Mouse (Mus musculus) C2C12 (cell line): ENCODE measurements around the gene Gm28308. TPM values are rescaled to one million over a fixed set of nuclear protein-coding genes. Genes with fewer than 3 reads are reported as not detected.

Experiments used
- H3K27me3 ChIP-seq: one replicate; pipeline ENCODE4 v1.6.1; 2011; ENCODE audit not compliant: control insufficient read depth, insufficient read depth, insufficient read length
- H3K36me3 ChIP-seq: one replicate; pipeline ENCODE4 v1.6.1; 2011; ENCODE audit not compliant: control insufficient read depth, insufficient read depth
- H3K4me3 ChIP-seq: one replicate; pipeline ENCODE4 v1.5.1; 2011; ENCODE audit warnings: mild to moderate bottlenecking, control low read depth; ENCODE audit not compliant: poor library complexity, insufficient read depth, severe bottlenecking
- H3K79me2 ChIP-seq: one replicate; pipeline ENCODE4 v1.6.1; 2011; ENCODE audit not compliant: control insufficient read depth, insufficient read depth
- H3K79me3 ChIP-seq: one replicate; pipeline ENCODE4 v1.6.1; 2011; ENCODE audit warnings: low read depth, control low read depth
- H3ac ChIP-seq: one replicate; pipeline ENCODE3; 2011; ENCODE audit warnings: low read depth; ENCODE audit not compliant: control insufficient read depth, insufficient read length
- CEBPB ChIP-seq: IDR thresholded peaks from one replicate; pipeline ENCODE4 v1.6.1; 2011; ENCODE audit warnings: low read depth, mild to moderate bottlenecking, control low read depth, moderate library complexity
- CTCF ChIP-seq: IDR thresholded peaks from one replicate; pipeline ENCODE4 v1.5.1; 2011; ENCODE audit not compliant: control insufficient read depth, insufficient read depth, insufficient read length
- FOSL1 ChIP-seq: IDR thresholded peaks from one replicate; pipeline ENCODE4 v1.8.0; 2011; ENCODE audit warnings: mild to moderate bottlenecking, low read length; ENCODE audit not compliant: poor library complexity, insufficient read depth, severe bottlenecking
- MAX ChIP-seq: IDR thresholded peaks from one replicate; pipeline ENCODE4 v1.6.1; 2011; ENCODE audit warnings: mild to moderate bottlenecking, control low read depth
- MYOD1 ChIP-seq: IDR thresholded peaks from one replicate; pipeline ENCODE4 v1.6.1; 2011; ENCODE audit warnings: low read depth; ENCODE audit not compliant: control insufficient read depth, insufficient read length
- MYOG ChIP-seq: IDR thresholded peaks from one replicate; pipeline ENCODE4 v1.6.1; 2011; ENCODE audit not compliant: control insufficient read depth, insufficient read length; ENCODE audit errors: extremely low read depth
- USF1 ChIP-seq: IDR thresholded peaks from one replicate; pipeline ENCODE4 v1.6.1; 2011; ENCODE audit warnings: low read depth, mild to moderate bottlenecking, control low read depth, moderate library complexity
- polyA plus RNA-seq: library from polyadenylated mRNA; unstranded; fragments of >200 nt; fragmentation: generic; extraction: Trizol; gene quantifications from one replicate; pipeline ENCODE4 v1.2.1, GENCODE M21; 2012; ENCODE audit warnings: missing spikeins

Gene Gm28308
- polyA plus RNA-seq, 1 experiment = 0.75 TPM

DNA sequence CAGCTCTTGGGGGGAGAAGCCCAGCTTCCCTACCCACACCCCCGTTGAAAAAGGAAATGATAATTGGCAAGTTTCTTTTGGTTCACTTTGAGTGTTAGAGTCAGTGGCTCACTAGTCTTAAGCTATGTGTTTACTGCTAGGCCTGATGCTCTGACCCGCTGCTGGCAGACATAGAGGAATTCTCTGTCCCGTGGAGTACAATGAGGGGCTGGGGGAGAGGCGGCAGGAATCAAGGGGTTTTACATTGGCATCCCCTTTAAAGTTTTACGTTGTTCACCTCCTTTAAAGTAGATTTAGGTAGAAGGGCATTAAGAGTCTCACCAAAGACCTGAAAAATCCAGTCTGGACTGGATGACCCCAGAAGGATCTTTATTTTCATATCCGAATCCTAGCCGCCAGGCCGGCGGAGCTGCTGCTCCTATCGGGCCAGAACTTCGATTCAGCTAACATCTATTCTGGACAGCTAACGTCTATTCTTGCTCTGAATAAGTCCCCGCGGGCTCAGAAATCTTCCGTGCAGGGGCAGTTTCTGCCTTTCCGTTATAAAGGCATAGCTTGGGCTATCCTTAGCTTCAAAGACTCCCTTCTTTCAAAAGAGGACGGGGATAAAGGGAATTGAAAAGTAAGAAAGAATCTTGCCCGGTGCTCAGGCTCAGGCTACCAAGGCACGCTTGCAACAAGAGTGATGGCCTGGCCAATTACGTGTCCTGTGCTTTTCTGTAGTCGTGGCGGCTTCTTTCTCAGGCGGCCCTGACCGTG is 39.1 kb upstream of the Gm28308 start:
- H3K4me3 ChIP-seq = peak overlapping the region; percentile 11

DNA sequence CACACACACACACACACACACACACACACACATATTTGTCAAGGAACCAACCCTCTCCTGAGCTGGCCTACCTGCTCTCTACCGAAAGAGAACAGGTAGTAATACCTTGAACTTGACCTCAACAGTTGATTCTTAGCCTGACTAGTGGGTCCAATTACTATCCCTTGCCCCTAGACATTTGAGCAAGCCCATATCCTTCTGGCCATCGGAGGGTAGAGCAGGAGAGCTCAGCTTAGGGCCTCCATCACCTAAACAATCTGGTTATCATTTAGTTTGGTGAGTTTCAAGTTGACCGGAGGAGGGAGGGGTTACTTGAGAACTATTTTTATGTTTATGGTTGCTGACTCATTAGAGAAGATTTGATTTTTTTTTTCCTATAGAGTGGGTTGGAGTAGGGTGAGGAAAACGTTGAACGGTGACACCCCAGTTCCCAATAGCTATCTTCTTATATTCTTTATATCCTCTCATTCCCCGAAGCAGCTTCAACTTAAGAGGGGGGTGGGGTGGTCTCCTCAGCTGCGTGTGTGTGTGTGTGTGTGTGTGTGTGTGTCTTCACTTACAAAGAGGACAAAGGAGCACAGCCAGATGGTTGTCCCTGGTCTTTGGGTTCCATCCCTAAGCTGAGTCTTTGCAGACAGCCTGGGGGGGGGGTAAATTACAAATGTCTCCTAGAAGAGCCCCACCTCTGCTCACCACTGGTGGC is 38.2 kb upstream of the Gm28308 start:
- Histone ChIP-seq H3K79me3 (peaks cover 35% of the 10 kb centered on the region), H3K27me3 (no peaks in the 10 kb centered on the region), H3ac (no peak overlapping the region), H3K4me3 (no peak overlapping the region), H3K79me2 (peaks cover 56% of the 10 kb centered on the region), H3K36me3 (peaks cover 13% of the 10 kb centered on the region)
- TF ChIP-seq USF1 = no peak
- no peak for TF ChIP-seq CEBPB
- TF ChIP-seq MAX = no peak
- TF ChIP-seq MYOD1 = no peak
- no peak for TF ChIP-seq MYOG
- TF ChIP-seq CTCF = no peak
- no peak for TF ChIP-seq FOSL1

More for the DNA sequence above, 39.1 kb upstream of the Gm28308 start:
- Histone ChIP-seq H3K27me3 (no peaks in the 10 kb centered on the region), H3K79me2 (peaks cover 47% of the 10 kb centered on the region), H3K79me3 (peaks cover 26% of the 10 kb centered on the region), H3K36me3 (peaks cover 13% of the 10 kb centered on the region), H3ac (peak overlapping the region; percentile 73)
- TF ChIP-seq MYOD1 = no peak
- no peak for TF ChIP-seq CTCF
- no peak for TF ChIP-seq FOSL1
- no peak for TF ChIP-seq CEBPB
- no peak for TF ChIP-seq MAX

DNA sequence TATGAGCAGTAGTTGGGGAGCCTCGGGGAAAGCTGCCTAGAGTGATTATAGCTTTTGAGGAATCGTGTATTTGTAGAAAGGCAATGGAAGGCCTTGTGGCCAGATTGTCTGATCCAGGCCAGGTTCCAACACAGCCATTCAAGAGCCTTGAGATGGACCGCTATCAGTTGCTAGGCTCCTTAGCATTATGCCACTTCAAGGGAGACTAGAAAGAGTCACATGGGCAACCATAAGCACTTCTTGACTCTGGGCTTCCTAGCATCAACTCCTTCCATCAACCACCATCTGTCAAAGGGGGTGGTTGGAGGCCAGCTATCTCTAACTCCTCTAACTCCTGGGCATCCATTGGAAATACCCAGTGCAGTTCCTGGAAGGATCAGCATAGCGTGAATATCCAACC is 36.7 kb upstream of the Gm28308 start:
- H3K36me3 ChIP-seq = peaks cover 13% of the 10 kb centered on the region
- peak overlapping the region; percentile 14 for H3K4me3 ChIP-seq
- H3K79me2 ChIP-seq = peaks cover 71% of the 10 kb centered on the region
- H3K27me3 ChIP-seq = no peaks in the 10 kb centered on the region
- H3ac ChIP-seq = no peak overlapping the region
- peaks cover 44% of the 10 kb centered on the region for H3K79me3 ChIP-seq
- no peak for TF ChIP-seq CEBPB
- no peak for TF ChIP-seq MYOG
- TF ChIP-seq FOSL1 = no peak
- TF ChIP-seq USF1 = no peak
- TF ChIP-seq MAX = no peak
- TF ChIP-seq MYOD1 = no peak
- TF ChIP-seq CTCF = no peak

DNA sequence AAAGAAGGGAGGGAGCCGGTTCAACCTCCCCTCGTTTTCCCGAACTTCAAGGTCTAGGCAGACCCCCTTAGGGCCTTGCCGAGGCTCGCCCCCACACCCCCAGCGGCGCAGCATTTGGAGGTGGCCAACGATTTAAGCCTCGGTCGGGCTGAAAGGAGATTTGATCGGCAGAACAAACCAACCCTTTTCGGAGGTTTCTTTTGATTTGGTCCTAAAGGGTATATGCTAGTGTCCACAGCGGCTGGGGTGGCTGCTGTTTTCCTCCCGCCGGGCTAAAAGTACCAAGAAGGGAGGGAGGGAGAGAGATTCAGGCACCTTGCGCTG is 36.2 kb upstream of the Gm28308 start:
- peaks cover 76% of the 10 kb centered on the region for H3K79me2 ChIP-seq
- H3ac ChIP-seq = peak overlapping the region; percentile 19
- H3K79me3 ChIP-seq = peaks cover 49% of the 10 kb centered on the region
- TF ChIP-seq CEBPB (no peak), MAX (no peak), FOSL1 (no peak), MYOD1 (no peak), USF1 (no peak), MYOG (no peak), CTCF (no peak)
- H3K27me3 ChIP-seq = no peaks in the 10 kb centered on the region
- H3K4me3 ChIP-seq = peak overlapping the region; percentile 14
- peaks cover 13% of the 10 kb centered on the region for H3K36me3 ChIP-seq

DNA sequence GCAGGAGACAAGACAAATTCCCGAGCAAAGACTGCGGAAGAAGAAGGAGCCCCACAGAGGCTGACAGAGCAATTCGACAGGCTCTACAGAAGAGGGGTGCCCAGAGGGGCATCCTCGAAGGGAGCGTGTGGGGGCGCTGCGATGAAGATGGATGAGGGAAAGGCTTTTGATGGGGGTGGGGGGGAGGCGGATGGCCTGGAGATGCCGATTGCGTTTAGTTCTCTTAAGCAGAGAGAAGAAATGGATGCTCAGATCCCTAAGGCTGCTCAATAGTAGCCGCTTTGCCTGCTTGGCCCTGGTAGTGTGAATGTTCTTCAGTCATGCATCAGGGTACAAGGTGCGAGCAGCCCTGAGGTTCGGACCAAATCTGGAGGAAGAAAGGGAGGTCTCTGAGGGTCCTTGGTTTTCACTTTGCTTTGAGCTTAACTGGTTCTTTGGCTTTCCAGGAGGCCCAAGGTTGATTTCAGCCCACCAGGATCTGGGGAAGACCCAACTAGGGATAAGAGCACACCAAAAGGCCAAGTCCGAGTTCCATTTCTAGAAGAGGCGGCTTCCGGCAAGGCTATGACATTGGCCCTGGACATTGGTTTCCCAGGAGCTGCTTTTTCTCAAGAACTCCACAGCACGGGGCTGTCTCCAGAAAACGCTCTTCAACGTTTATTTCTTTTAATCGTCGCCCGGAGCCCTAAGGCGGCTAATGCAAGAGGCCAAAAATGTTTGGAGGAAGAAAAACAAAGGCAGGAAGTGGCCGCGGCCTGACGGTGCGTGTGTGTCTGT is 35.7 kb upstream of the Gm28308 start:
- H3K27me3 ChIP-seq = no peaks in the 10 kb centered on the region

More for the DNA sequence above, 35.7 kb upstream of the Gm28308 start:
- Histone ChIP-seq H3K79me3 (peaks cover 53% of the 10 kb centered on the region), H3K36me3 (peaks cover 13% of the 10 kb centered on the region), H3K4me3 (peak overlapping the region; percentile 28), H3ac (peak overlapping the region; percentile 52), H3K79me2 (peaks cover 81% of the 10 kb centered on the region)
- no peak for TF ChIP-seq CEBPB
- no peak for TF ChIP-seq MYOD1
- TF ChIP-seq USF1 = no peak
- no peak for TF ChIP-seq MAX
